Mouse (Mus musculus) lung, postnatal 0 days (tissue): ENCODE measurements at regions not wholly inside any gene's neighbourhood (a gene's known extent, or its start where the extent isn't known, plus 50 kb on each side); places are given as distances from the start of the nearest gene placed in this dataset.

ENCODE experiments used
- CTCF ChIP-seq: IDR thresholded peaks from 2 replicates; pipeline ENCODE4 v1.5.1; 2016; ENCODE audit warnings: antibody characterized with exemption, mild to moderate bottlenecking
- EP300 ChIP-seq: IDR thresholded peaks from 2 replicates; pipeline ENCODE4 v1.6.1; 2016; ENCODE audit warnings: antibody characterized with exemption, mild to moderate bottlenecking, control low read depth

DNA sequence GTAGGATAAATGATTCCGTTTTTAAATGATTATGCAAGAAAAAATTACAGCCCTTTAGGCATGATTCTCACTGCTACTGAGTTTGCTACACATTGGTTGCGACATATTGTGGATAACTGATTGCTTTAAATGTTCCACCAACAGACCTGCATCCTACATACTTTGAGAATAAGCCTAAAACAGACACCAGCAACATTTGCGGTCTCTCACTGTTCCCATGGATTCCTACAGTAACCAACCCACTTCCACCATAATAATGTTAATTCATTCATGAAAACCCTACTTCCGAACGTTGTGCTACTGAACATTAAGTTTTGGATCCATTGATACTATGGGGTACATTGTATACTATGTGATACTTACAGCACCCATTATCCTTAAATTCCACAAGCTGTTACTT lies 53.8 kb upstream of the D7Ertd443e start:
- no peak for TF ChIP-seq CTCF
- TF ChIP-seq EP300: no peak
